Mouse (Mus musculus) left cerebral cortex, adult 11 months (tissue): ENCODE results near the gene 1700086D15Rik.

Experiments used
- DNase-seq: peaks from one replicate; pipeline ENCODE4 v3.0.0; 2022; ENCODE audit warnings: low spot score

Gene 1700086D15Rik

DNA sequence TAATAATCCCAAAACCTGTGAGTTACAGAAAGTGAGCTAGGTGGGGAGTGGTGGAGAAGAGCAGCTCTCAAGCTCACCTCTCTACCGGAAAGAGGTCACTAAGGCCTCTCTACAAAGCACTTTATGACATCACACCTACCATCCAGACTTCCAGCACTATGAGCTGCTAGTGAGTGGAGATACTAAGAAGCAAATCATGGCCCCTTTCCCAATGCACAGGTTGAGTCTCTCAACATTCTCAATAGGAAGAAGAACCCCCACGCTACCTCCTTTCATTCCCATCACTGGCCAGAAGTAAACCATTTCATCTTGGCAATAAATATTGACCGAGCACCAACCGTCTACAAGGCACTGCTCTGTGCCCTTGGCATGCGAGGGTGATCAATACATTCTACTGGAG is at the start of gene 1700086D15Rik:
1700086D15Rik (minus strand) TSS at position 101 of the 400 bp plus-strand sequence.
- no peak for DNase-seq

- DNase-seq = no peak
Observed at GRCm38 (mm10) chr11:65209441-65209840, 49.8 kb upstream of the 1700086D15Rik start.

DNA sequence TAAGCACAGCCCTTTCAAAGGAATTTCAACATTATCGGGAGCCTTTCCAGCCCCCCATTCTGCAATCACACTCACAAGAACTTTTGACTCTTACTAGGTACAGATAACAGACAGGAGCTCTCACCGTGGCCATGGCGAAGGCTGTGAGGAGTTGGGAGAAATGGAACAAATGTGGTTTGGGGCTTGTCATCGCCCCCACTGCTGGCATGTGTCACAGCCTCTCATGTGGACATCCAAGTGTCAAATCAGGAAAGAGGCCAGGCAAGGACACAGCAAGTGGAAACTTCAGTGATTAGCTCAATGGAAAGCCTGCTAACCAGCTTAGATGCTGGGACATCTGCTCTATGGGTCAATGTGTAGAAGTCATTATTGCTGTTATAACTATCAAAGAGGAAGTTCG is 45.6 kb upstream of the 1700086D15Rik start:
- no peak for DNase-seq

GRCm38 (mm10) chr11:65204651-65205050 is 45.0 kb upstream of the 1700086D15Rik start:
- DNase-seq = no peak

DNA sequence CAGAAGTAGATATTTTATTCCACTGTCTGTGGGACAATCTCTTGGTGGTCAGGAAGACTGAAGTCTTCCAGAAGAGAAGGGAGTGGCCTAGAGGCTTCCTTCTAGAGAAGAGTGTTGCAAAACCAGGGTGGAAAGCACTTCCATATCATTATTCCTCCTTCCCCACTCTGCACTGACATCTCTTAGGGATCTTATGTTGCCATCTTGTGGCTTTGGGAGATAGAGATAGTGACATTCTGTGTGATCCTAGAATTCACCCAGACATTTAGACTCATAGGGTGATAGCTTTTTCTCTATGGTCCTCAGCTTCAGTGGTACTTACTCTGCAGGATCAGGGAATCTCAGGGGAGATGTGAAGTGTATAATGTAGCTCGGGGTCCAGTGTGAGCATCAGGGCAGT is 43.3 kb upstream of the 1700086D15Rik start:
- no peak for DNase-seq

GRCm38 (mm10) chr11:65202236-65202635 is 42.5 kb upstream of the 1700086D15Rik start:
- DNase-seq = no peak

GRCm38 (mm10) chr11:65198026-65198425 is 38.3 kb upstream of the 1700086D15Rik start:
- DNase-seq = no peak

DNA sequence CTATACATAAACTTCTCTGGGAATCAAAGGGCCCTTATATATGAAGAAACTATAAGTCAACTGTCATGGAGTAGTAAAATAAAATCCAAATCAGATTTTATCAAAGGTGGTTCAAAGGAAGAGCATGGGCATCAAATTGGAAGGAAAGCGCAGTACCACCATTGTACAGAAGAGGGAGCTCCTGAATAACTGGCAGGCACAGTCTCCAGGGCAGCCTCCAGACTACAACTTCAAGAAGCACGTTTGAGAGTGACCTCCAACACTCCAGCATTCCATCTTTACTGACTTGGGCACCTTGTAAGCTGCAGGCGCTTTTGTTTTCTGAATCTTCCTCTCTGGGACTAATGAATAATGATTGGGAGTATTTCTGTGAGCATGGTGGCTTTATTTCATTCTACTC is 37.6 kb upstream of the 1700086D15Rik start:
- DNase-seq = peak; percentile 65

- DNase-seq = no peak
Observed at GRCm38 (mm10) chr11:65186974-65187373, 27.3 kb upstream of the 1700086D15Rik start.

GRCm38 (mm10) chr11:65185114-65185513 is 25.4 kb upstream of the 1700086D15Rik start:
- no peak for DNase-seq

DNA sequence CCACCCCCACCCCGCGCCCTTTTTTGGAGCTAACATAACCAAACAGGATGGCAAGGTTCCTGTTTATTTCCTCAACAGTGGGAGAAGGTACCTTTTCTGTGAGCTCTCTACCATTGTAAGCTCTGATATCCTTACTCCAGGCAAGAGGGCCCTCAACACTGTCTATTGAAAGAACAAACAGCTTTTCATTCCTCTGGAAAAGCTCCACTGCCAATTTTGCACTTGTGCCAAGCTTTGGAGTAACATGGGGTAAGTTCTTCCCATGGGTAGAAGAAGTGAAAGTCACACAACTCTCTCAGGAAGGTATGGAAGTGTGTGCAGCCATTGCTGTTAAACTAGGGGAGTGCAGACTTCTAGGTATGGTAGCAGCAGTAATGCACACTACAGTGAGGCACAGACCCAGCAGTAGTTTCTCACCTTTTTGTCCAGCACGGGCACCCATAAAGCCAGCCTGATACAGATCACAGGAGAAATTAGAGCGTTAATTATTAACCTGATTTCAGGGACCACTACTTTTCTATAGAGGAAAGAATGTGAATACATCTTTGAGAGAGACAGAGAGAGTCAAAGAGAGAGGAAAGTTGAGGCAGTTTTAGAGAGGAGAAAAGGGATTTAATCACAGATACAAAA is 10.5 kb upstream of the 1700086D15Rik start:
- DNase-seq = no peak

DNA sequence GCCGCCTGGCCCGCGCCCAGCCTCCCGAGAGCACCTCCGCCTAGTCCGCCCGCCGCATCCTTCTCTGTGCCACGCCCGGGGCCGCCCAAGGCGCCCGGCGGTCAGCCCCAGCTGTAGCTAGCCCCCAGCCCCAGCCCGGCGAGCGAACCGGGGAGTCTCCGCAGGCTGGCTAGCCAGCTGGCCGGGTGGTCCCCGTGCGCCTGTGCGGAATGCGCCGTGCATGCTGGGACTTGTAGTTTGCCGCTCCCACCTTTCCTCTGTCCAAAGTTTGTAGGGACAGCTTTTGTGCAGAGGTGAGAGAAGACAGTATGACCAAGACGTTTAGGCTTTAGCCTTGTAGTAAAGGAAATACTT is 3.1 kb upstream of the 1700086D15Rik start, which contains the start of gene Arhgap44:
Arhgap44 (minus strand) TSS at position 195 of the 354 bp plus-strand sequence.
- DNase-seq = peak; percentile 53

DNA sequence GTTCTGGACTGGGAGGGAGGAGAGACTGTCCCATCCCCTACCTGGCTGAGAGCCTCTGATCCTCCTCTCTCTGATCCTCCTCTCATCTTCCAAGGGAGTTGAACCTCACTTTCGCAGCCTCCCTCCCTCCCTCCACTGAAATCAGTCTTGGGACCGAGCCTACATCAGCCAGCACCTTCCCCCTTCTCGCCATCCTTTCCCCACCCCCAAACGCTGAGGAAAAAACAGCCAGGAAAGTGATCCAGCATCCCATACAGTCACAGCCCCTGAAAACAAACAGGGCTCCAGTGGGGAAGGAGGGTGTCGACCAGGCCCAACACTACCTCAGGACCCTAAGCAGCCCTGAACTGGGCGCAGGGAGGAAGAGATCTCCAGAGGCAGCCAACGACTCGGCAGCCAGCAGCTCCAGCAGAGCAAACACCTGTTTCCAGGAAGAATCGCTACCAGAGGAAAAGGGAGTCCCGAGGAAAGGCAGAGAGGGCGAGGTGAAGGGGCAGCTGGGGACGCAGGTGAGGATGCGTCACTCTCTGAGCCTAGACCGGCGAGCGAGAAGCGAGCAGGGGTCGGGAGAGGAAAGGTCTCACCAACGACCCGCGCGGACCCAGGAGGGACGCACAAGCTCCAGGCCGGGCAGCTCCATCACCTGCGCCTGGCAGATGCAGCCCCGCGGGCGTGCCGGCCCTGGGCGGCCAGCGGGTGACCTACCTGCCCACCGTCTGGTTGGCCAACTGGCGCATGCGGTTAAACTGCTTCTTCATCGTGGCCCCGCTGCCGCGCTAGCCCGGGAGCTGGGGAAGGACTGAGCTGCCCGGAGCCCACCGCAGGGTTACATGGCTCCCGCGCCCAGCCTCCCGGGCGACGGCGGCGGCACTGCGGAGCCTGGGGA is 2.4 kb upstream of the 1700086D15Rik start:
- DNase-seq = no peak

DNA sequence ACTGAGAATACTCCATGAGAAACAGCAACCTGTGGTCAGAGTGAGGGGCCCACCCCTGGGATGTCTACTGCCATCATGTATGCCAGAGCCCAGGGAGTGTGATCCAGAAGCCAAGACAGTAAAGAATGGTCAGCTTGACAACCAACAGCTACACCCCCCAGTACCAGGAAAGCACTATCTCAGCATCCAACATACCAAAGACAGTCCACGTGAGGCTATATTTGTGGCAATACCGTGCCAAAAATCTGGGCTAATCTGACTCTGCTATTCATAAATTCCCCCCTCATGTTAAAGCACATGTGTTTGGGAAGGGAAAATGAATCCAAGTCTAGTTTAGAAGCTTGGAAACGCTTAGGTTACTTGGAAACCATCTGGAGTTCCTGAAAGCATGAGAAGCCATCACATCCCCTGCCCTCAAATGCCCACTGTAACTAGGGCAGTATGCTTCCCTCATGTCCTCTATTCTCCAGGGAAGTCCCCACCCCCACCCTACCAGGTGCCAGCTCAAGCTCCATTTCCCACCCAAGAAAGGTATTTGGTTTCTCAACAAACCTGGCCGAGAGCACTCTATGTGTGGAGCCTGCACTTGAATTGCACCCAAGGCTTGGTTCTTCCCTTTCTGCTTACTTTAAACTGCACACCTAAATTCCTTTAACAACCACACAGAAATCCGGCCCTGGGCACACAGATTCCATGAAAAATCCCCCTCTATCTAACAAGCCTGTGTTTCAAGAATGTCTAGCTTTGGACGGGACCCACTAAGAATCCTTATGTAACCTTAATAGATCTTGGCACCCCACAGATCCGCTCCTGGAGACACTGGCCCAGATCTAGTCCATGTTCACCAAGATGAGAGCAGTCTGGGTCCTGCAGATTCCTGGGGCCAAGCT is 1.5 kb upstream of the 1700086D15Rik start:
- DNase-seq = no peak

- no peak for DNase-seq
Observed at GRCm38 (mm10) chr11:65158658-65158990, 1.1 kb downstream of the 1700086D15Rik start.

- no peak for DNase-seq
Observed at GRCm38 (mm10) chr11:65157966-65158657, 1.6 kb downstream of the 1700086D15Rik start.

- no peak for DNase-seq
Observed at GRCm38 (mm10) chr11:65153006-65153405, 6.7 kb downstream of the 1700086D15Rik start.

DNA sequence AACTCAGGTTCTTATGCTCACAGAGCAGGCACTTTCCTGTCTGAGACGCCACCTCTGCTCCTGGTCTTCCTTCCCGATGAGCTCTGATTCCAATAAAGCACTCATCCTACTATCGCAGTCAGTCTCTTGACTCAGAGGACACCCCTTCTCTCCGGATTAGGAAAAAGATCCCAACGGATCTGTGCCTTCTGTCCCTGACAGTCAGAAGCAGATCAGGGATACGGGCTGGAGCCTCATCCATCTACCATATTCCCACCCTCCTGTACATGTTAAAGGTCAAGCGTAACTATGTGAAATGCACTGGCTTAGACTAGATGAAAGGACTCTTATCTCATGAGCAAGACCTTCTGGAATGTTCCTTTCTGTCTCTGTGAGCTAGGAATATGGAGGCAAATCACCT is 11.2 kb downstream of the 1700086D15Rik start:
- no peak for DNase-seq

- DNase-seq = no peak
Observed at GRCm38 (mm10) chr11:65142838-65143417, 16.8 kb downstream of the 1700086D15Rik start.

- no peak for DNase-seq
Observed at GRCm38 (mm10) chr11:65139030-65139429, 20.7 kb downstream of the 1700086D15Rik start.

DNA sequence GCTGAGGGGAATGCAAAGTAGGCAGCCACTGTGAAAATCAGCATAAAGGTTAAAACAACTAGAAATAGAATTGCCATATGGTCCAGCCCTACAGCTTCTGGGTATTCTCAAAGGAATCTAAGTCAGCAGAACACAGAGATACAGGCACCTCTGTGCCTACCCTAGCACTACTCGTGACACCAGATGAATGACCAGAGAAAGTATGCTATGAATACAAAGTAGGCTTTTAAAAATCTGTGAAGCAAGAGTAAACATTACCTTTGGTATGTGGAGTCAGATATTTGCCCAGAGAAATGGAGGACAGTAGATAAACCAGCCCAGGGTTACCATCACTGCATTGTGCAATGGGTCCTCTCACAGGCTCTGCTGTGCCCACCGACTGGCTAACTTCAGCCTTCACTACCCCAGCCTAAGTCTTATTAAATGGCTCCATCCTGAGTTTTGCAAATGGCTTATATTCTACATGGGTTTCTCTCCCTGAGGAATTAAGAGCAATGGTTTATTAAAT is 22.5 kb downstream of the 1700086D15Rik start:
- DNase-seq = no peak
